Mouse (Mus musculus) brain, embryonic 14.5 days (tissue): ENCODE data around the gene Atp6v0a1.

ENCODE experiments used
- CTCF ChIP-seq: fragments of 200-500 bp; IDR thresholded peaks from 2 replicates; pipeline ENCODE4 v1.5.1; 2012; ENCODE audit warnings: inconsistent platforms, mild to moderate bottlenecking, moderate library complexity, borderline replicate concordance; ENCODE audit not compliant: insufficient read depth, insufficient read length; ENCODE audit errors: extremely low read depth
- POLR2A ChIP-seq: fragments of 200-500 bp; IDR thresholded peaks from 2 replicates; pipeline ENCODE4 v1.6.1; 2012; ENCODE audit warnings: mild to moderate bottlenecking, inconsistent platforms, borderline replicate concordance; ENCODE audit not compliant: poor library complexity, insufficient read depth, insufficient read length, severe bottlenecking; ENCODE audit errors: extremely low read depth

DNA sequence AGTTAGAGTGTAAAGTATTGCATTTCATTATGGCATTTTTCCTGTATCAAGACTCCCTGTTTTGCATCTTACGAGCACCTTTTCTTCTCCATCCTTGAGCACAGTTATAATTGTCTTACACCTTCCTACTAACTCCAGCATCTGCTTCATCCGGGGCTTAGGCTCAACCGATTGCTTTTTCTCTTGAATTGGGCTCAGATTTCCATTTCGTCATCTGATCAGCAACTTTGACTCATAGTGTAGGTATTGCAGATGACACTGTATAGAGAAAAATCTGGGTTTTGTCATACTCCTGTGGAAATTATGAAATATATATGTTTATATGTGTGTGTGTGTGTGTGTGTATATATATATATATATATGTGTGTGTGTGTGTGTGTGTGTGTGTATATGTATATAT, 12.8 kb upstream of the Atp6v0a1 start:
- no peak for TF ChIP-seq CTCF
- TF ChIP-seq POLR2A = no peak
